Mouse (Mus musculus) MEL (cell line): ENCODE measurements around the gene Paxbp1.

ENCODE experiments used
- BHLHE40 ChIP-seq: IDR thresholded peaks from 2 replicates; pipeline ENCODE4 v1.6.1; 2012; ENCODE audit warnings: low read depth, mild to moderate bottlenecking, inconsistent platforms, low read length, improper control_type of control experiment, borderline replicate concordance
- JUND ChIP-seq: IDR thresholded peaks from 2 replicates; pipeline ENCODE4 v1.6.1; 2011; ENCODE audit warnings: low read depth, mild to moderate bottlenecking, improper control_type of control experiment, low read length
- NRF1 ChIP-seq: IDR thresholded peaks from 2 replicates; pipeline ENCODE4 v1.6.1; 2014; ENCODE audit warnings: low read depth, mild to moderate bottlenecking, inconsistent platforms, low read length, improper control_type of control experiment, moderate library complexity; ENCODE audit not compliant: poor library complexity, insufficient read depth, severe bottlenecking
- TCF12 ChIP-seq: IDR thresholded peaks from 2 replicates; pipeline ENCODE4 v1.6.1; 2014; ENCODE audit warnings: low read depth, mild to moderate bottlenecking, inconsistent platforms, low read length, improper control_type of control experiment, moderate library complexity
- ZMIZ1 ChIP-seq: IDR thresholded peaks from 2 replicates; pipeline ENCODE4 v1.6.1; 2012; ENCODE audit warnings: low read depth, mild to moderate bottlenecking, inconsistent platforms, low read length, improper control_type of control experiment, moderate library complexity
- ZNF384 ChIP-seq: IDR thresholded peaks from 2 replicates; pipeline ENCODE4 v1.6.1; 2012; ENCODE audit warnings: low read depth, mild to moderate bottlenecking, inconsistent platforms, low read length, improper control_type of control experiment

- TF ChIP-seq BHLHE40 (no peak), TCF12 (no peak), ZNF384 (no peak), NRF1 (no peak), JUND (no peak), ZMIZ1 (no peak)
Observed at GRCm38 (mm10) chr16:91030751-91031150, 13.6 kb downstream of the Paxbp1 start.
